Mouse (Mus musculus) gastrocnemius, adult 8-10 months (tissue): ENCODE results near the gene Lrfn1. TPM values are rescaled to one million over a fixed set of nuclear protein-coding genes. Genes with fewer than 3 reads are reported as not detected.

Experiments
- DNase-seq, 2 experiments: peaks; one replicate each; pipeline ENCODE4 v3.0.0; 2022; ENCODE audit warnings: low spot score in 2 of 2
- total RNA-seq, 4 experiments: library from RNA; stranded (reverse); gene quantifications; 2 replicates each; pipeline ENCODE4 v1.2.4; 2022

Lrfn1 gene
- total RNA-seq, result under 1 TPM in 2 of 4 experiments, not detected in 2; 0.08 to 0.34 TPM

- DNase-seq, result no peak
Observed at GRCm38 (mm10) chr7:28451531-28452360, at the start of gene Lrfn1. Lrfn1 (plus strand) TSS chr7:28451980.

GRCm38 (mm10) chr7:28410841-28411475 is 40.8 kb upstream of the Lrfn1 start:
- DNase-seq, result peak; percentile 63 to 69

GRCm38 (mm10) chr7:28412826-28413225 is 39.0 kb upstream of the Lrfn1 start:
- DNase-seq, result no peak

GRCm38 (mm10) chr7:28417368-28417767 is 34.4 kb upstream of the Lrfn1 start:
- DNase-seq, result no peak

GRCm38 (mm10) chr7:28418096-28418670 is 33.6 kb upstream of the Lrfn1 start:
- peak; percentile 47 to 63 for DNase-seq

GRCm38 (mm10) chr7:28419416-28419815 is 32.4 kb upstream of the Lrfn1 start:
- DNase-seq, result no peak

GRCm38 (mm10) chr7:28423018-28423417 is 28.8 kb upstream of the Lrfn1 start:
- DNase-seq, result no peak

- DNase-seq, result no peak
Observed at GRCm38 (mm10) chr7:28427738-28428137, 24.0 kb upstream of the Lrfn1 start.

- DNase-seq, result no peak
Observed at GRCm38 (mm10) chr7:28430512-28430911, 21.3 kb upstream of the Lrfn1 start.

- no peak for DNase-seq
Observed at GRCm38 (mm10) chr7:28432252-28432651, 19.5 kb upstream of the Lrfn1 start.

- peak in 1 of 2 experiments; percentile 19 for DNase-seq
Observed at GRCm38 (mm10) chr7:28435660-28436259, 16.0 kb upstream of the Lrfn1 start.

GRCm38 (mm10) chr7:28436271-28436904 is 15.4 kb upstream of the Lrfn1 start:
- DNase-seq, result peak; percentile 100

- peak; percentile 67 to 68 for DNase-seq
Observed at GRCm38 (mm10) chr7:28436932-28437570, 14.7 kb upstream of the Lrfn1 start, which contains the start of gene Gmfg. Gmfg (plus strand) TSS chr7:28437447.

- no peak for DNase-seq
Observed at GRCm38 (mm10) chr7:28437964-28438363, 13.8 kb upstream of the Lrfn1 start.

- DNase-seq, result no peak
Observed at GRCm38 (mm10) chr7:28438771-28439170, 13.0 kb upstream of the Lrfn1 start.

GRCm38 (mm10) chr7:28440739-28441138 is 11.0 kb upstream of the Lrfn1 start:
- DNase-seq, result no peak

GRCm38 (mm10) chr7:28441776-28442485 is 9.8 kb upstream of the Lrfn1 start:
- no peak for DNase-seq

- DNase-seq, result no peak
Observed at GRCm38 (mm10) chr7:28442688-28443087, 9.1 kb upstream of the Lrfn1 start.

- no peak for DNase-seq
Observed at GRCm38 (mm10) chr7:28444344-28444974, 7.3 kb upstream of the Lrfn1 start.

GRCm38 (mm10) chr7:28446446-28446845 is 5.3 kb upstream of the Lrfn1 start:
- peak; percentile 51 to 72 for DNase-seq
